Mouse (Mus musculus): Measurements from ENCODE around the gene Cd209f. TPM values are rescaled to one million over a fixed set of nuclear protein-coding genes. Genes with fewer than 3 reads are reported as not detected.
"Not testable (repeated sequence)": the region's sequence is repeated elsewhere in the genome, so short reads cannot be mapped to it uniquely, and the experiment has no call there.

The Cd209f gene
- not detected in 2 replicates for polyA plus RNA-seq (2016; fragmentation: Nextera tagmentation; extraction: Ambion mirVana)

GRCm38 (mm10) chr8:4105735-4106134 is at the start of gene Cd209f:
TSS of gene Cd209f (minus strand) at chr8:4105835.
- H3K27me3 ChIP-seq; H3K4me3 ChIP-seq; H3K36me3 ChIP-seq; H3K27ac ChIP-seq; ATAC-seq (ENCODE audit: low FRiP score); H3K9ac ChIP-seq; H3K4me1 ChIP-seq; H3K4me2 ChIP-seq (replicated peaks); H3K9me3 ChIP-seq (replicated peaks): not testable (repeated sequence)
- 44% methylated on average over 2 of the region's 2 CpGs for WGBS

DNA sequence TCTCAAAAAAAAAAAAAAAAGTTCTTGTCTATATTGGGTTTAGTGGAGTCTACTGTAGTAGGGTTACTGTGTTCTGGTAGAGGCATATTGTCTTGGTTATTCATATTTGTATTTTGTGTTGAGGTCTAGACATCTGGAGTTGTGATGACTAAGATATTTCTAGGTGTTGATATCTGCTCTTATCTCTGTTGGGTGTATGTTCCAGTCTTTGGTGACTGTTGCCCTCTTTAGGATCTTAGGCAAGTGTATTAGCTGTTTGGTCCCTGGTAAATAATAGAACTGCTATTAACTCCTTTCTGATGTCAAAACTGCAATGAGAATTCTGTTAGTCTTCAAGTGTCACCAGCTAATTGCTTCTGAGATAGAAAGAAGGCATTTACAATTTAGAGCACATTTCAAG is 49.2 kb upstream of the Cd209f start:
- Histone ChIP-seq H3K9ac (no peak overlapping the region), H3K27ac (no peak overlapping the region), H3K4me3 (no peak overlapping the region), H3K4me1 (no peaks in the 10 kb centered on the region), H3K36me3 (no peaks in the 10 kb centered on the region), H3K9me3 (replicated peaks) (peaks cover 7% of the 10 kb centered on the region; the same call in 1 of the 2 replicates), H3K27me3 (no peaks in the 10 kb centered on the region), H3K4me2 (replicated peaks) (no peak overlapping the region)
- ATAC-seq (ENCODE audit: low FRiP score): no peak

GRCm38 (mm10) chr8:4147272-4147671 is 41.6 kb upstream of the Cd209f start:
- WGBS: 36% methylated on average over 1 of the region's 1 CpGs
- Histone ChIP-seq H3K4me2 (replicated peaks) (no peak overlapping the region), H3K27ac (no peak overlapping the region), H3K36me3 (no peaks in the 10 kb centered on the region), H3K9ac (no peak overlapping the region), H3K4me1 (no peaks in the 10 kb centered on the region), H3K27me3 (no peaks in the 10 kb centered on the region), H3K9me3 (replicated peaks) (peaks cover 7% of the 10 kb centered on the region; the same call in 1 of the 2 replicates), H3K4me3 (no peak overlapping the region)
- no peak for ATAC-seq (ENCODE audit: low FRiP score)

DNA sequence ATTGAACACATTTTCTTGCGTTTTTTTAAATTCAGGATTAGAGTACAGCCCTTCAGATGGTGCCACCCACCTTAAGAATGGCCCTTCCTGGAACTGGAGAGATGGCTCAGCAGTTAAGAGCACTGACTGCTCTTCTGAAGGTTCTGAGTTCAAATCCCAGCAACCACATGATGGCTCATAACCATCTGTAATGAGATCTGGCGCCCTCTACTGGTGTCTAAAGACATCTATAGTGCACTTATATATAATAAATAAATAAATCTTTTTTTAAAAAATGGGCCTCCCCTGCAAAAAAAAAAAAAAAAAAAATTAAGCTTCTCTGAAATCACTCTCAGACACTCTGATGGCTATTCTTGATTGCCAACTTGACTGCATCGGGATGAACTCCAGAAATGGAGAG is 36.1 kb upstream of the Cd209f start:
- H3K36me3 ChIP-seq: no peaks in the 10 kb centered on the region
- H3K27ac ChIP-seq: no peak overlapping the region
- H3K4me2 ChIP-seq (replicated peaks): no peak overlapping the region
- H3K27me3 ChIP-seq: peaks cover 4% of the 10 kb centered on the region; the same call in 1 of the 2 replicates
- H3K4me1 ChIP-seq: no peaks in the 10 kb centered on the region
- no peak overlapping the region for H3K4me3 ChIP-seq
- no peak overlapping the region for H3K9ac ChIP-seq
- ATAC-seq (ENCODE audit: low FRiP score): no peak
- H3K9me3 ChIP-seq (replicated peaks): no peaks in the 10 kb centered on the region
- 59% methylated on average over 3 of the region's 3 CpGs for WGBS

DNA sequence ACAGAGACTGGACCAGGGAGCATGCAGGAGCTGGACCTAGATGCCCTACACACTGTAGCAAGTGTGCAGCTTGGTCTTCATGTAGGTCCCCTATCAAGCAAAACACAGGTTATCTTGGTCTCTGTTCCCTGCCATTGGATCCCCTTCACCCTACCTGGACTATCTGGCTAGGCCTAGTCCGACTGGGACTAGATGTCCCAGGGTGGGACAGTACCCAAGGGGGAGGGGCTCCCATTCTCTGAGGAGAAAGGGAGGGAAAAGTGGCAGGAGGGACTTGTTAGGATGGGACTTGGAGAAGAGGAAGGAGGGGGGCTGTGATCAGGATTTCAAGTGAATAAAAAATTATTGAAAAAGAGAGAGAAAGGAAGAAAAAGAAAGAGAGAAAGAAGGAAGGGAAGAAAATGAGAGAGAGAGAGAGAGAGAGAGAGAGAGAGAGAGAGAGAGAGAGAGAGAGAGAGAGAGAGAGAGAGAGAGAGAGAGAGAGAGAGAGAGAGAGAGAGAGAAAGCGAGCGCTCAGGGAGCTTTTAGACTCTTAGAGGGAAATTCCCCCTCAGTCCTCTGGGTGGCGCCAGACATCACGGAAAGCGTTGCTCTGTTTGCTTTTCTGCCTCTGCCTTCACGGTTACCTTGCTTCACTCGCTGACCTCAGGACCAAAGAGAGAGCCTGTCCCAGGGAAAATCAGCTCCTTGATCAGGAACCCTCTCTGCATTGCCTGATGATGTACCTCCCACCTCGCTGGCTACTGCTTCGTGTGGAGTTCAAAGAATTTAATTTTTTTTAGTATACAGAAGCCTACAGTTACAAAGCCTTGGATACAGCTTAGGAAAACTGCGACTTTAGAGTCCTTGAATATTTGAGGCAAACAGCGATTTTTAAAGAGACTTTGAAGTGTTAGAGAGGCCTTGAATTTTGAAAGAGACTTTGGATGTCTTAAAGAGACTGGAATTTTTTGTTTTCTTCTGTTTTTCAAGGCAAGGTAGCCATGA is 34.3 kb upstream of the Cd209f start:
- no peak overlapping the region for H3K4me3 ChIP-seq
- H3K27me3 ChIP-seq: peaks cover 4% of the 10 kb centered on the region; the same call in 1 of the 2 replicates
- 12% methylated on average over 12 of the region's 12 CpGs for WGBS
- H3K27ac ChIP-seq: no peak overlapping the region
- H3K4me2 ChIP-seq (replicated peaks): no peak overlapping the region
- H3K9ac ChIP-seq: no peak overlapping the region
- no peaks in the 10 kb centered on the region for H3K4me1 ChIP-seq
- H3K9me3 ChIP-seq (replicated peaks): no peaks in the 10 kb centered on the region
- peak; percentile 66 for ATAC-seq (ENCODE audit: low FRiP score)
- H3K36me3 ChIP-seq: no peaks in the 10 kb centered on the region

- Histone ChIP-seq H3K27me3 (no peaks in the 10 kb centered on the region), H3K9me3 (replicated peaks) (no peaks in the 10 kb centered on the region; the same call in 1 of the 2 replicates), H3K9ac (no peak within 1 kb of the TSS), H3K4me2 (replicated peaks) (no peak within 1 kb of the TSS), H3K4me3 (no peak within 1 kb of the TSS), H3K27ac (no peak within 1 kb of the TSS), H3K4me1 (no peaks in the 10 kb centered on the region), H3K36me3 (no peaks in the 10 kb centered on the region)
- ATAC-seq (ENCODE audit: low FRiP score): no peak
- 91% methylated on average over 10 of the region's 10 CpGs for WGBS
Observed at GRCm38 (mm10) chr8:4133798-4134197, 28.2 kb upstream of the Cd209f start, which contains the start of gene Cd209g. TSS of gene Cd209g (plus strand) at chr8:4134098.

DNA sequence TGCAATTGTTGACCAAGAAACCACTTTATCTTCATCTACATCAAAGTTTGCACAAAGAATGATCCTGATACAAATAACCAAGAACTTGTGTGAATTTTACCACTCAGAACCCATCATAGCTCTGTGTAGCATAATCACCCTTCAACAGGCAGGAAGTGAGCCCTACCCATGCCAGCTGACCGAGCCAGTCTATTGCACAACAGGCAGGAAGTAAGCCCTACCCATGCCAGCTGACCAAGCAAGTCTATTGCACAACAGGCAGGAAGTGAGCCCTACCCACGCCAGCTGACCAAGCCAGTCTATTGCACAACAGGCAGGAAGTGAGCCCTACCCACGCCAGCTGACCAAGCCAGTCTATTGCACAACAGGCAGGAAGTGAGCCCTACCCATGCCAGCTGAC is 17.1 kb downstream of the Cd209f start:
- ATAC-seq (ENCODE audit: low FRiP score): not testable (repeated sequence)
- WGBS: 85% methylated on average over 3 of the region's 3 CpGs

GRCm38 (mm10) chr8:4087180-4087722 is 18.4 kb downstream of the Cd209f start:
- not testable (repeated sequence) for H3K4me1 ChIP-seq; H3K4me3 ChIP-seq; H3K4me2 ChIP-seq (replicated peaks); H3K9me3 ChIP-seq (replicated peaks); H3K27ac ChIP-seq; H3K9ac ChIP-seq; H3K27me3 ChIP-seq; H3K36me3 ChIP-seq
- WGBS: 40% methylated on average over 33 of the region's 33 CpGs
- 0 out of 2 replicates have a peak, but pooled peaks have one; percentile 16 for ATAC-seq (ENCODE audit: low FRiP score)

More for the DNA sequence above, 17.1 kb downstream of the Cd209f start:
- not testable (repeated sequence) for H3K4me3 ChIP-seq; H3K9ac ChIP-seq; H3K4me2 ChIP-seq (replicated peaks); H3K9me3 ChIP-seq (replicated peaks); H3K4me1 ChIP-seq; H3K36me3 ChIP-seq; H3K27me3 ChIP-seq; H3K27ac ChIP-seq

Other genes starting within 250 kb of the Cd209f start
- not detected in 2 replicates for gene Cd209d, start 227.3 kb downstream of the Cd209f start, polyA plus RNA-seq (2016; fragmentation: Nextera tagmentation; extraction: Ambion mirVana)
- not detected in 2 replicates for gene Cd209b, start 179.0 kb downstream of the Cd209f start, polyA plus RNA-seq (2016; fragmentation: Nextera tagmentation; extraction: Ambion mirVana)
- gene Cd209c, start 151.1 kb downstream of the Cd209f start, polyA plus RNA-seq (2016; fragmentation: Nextera tagmentation; extraction: Ambion mirVana): 0.23 and 0.53 TPM in 2 replicates
- not detected in 2 replicates for gene Cd209g, start 28.3 kb upstream of the Cd209f start, polyA plus RNA-seq (2016; fragmentation: Nextera tagmentation; extraction: Ambion mirVana)
- 70.1 and 70.6 TPM in 2 replicates for gene Evi5l, start 60.7 kb upstream of the Cd209f start, polyA plus RNA-seq (2016; fragmentation: Nextera tagmentation; extraction: Ambion mirVana)
- gene Prr36, start 111.6 kb upstream of the Cd209f start, polyA plus RNA-seq (2016; fragmentation: Nextera tagmentation; extraction: Ambion mirVana): 39.2 and 42.0 TPM in 2 replicates
- gene Lrrc8e, start 121.0 kb upstream of the Cd209f start, polyA plus RNA-seq (2016; fragmentation: Nextera tagmentation; extraction: Ambion mirVana): 0.17 TPM in 1 of 2 replicates, not detected in the other
- gene Map2k7, start 132.9 kb upstream of the Cd209f start, polyA plus RNA-seq (2016; fragmentation: Nextera tagmentation; extraction: Ambion mirVana): 41.2 and 46.4 TPM in 2 replicates
- gene Gm49320, start 133.0 kb upstream of the Cd209f start, polyA plus RNA-seq (2016; fragmentation: Nextera tagmentation; extraction: Ambion mirVana): 1.4 and 2.0 TPM in 2 replicates
- gene Tgfbr3l, start 142.4 kb upstream of the Cd209f start, polyA plus RNA-seq (2016; fragmentation: Nextera tagmentation; extraction: Ambion mirVana): 4.0 and 8.7 TPM in 2 replicates
- 57.3 and 60.2 TPM in 2 replicates for gene Snapc2, start 147.2 kb upstream of the Cd209f start, polyA plus RNA-seq (2016; fragmentation: Nextera tagmentation; extraction: Ambion mirVana)
- gene Ctxn1, start 153.4 kb upstream of the Cd209f start, polyA plus RNA-seq (2016; fragmentation: Nextera tagmentation; extraction: Ambion mirVana): 194 and 195 TPM in 2 replicates
- 49.9 and 54.1 TPM in 2 replicates for gene Timm44, start 170.1 kb upstream of the Cd209f start, polyA plus RNA-seq (2016; fragmentation: Nextera tagmentation; extraction: Ambion mirVana)
- 22.3 and 24.1 TPM in 2 replicates for gene Ccl25, start 219.4 kb upstream of the Cd209f start, polyA plus RNA-seq (2016; fragmentation: Nextera tagmentation; extraction: Ambion mirVana)
- 248 and 251 TPM in 2 replicates for gene Elavl1, start 219.6 kb upstream of the Cd209f start, polyA plus RNA-seq (2016; fragmentation: Nextera tagmentation; extraction: Ambion mirVana)